Mouse (Mus musculus): ENCODE measurements at regions not wholly inside any gene's neighbourhood (a gene's known extent, or its start where the extent isn't known, plus 50 kb on each side); places are given as distances from the start of the nearest gene placed in this dataset.

GRCm38 (mm10) chr9:85380756-85381155, 53.6 kb upstream of the Tent5a start:
- in situ Hi-C loops (cut with MboI, MseI): no loop called here

- in situ Hi-C loops (cut with MboI, MseI): no loop called here
Measured at GRCm38 (mm10) chr9:85379135-85379534, 52.0 kb upstream of the Tent5a start.
